Mouse (Mus musculus): Measurements from ENCODE around the gene Pnrc2. TPM values are rescaled to one million over a fixed set of nuclear protein-coding genes. Genes with fewer than 3 reads are reported as not detected.

Pnrc2 gene
- polyA plus RNA-seq, 2 experiments from 2014 or later: 216 to 230 TPM

GRCm38 (mm10) chr4:135891539-135891938, 17.9 kb upstream of the Pnrc2 start:
- no peak for ATAC-seq

- ATAC-seq: peak; percentile 89
Observed at GRCm38 (mm10) chr4:135889884-135890283, 16.2 kb upstream of the Pnrc2 start.

- no peak for ATAC-seq
Observed at GRCm38 (mm10) chr4:135889146-135889883, 15.7 kb upstream of the Pnrc2 start.

GRCm38 (mm10) chr4:135888448-135889057, 14.9 kb upstream of the Pnrc2 start:
- ATAC-seq: no peak

GRCm38 (mm10) chr4:135886184-135886583, 12.5 kb upstream of the Pnrc2 start:
- ATAC-seq: no peak

- no peak for ATAC-seq
Observed at GRCm38 (mm10) chr4:135885676-135886075, 12.0 kb upstream of the Pnrc2 start.

GRCm38 (mm10) chr4:135884531-135884930, 10.9 kb upstream of the Pnrc2 start:
- no peak for ATAC-seq

- ATAC-seq: no peak
Observed at GRCm38 (mm10) chr4:135883881-135884516, 10.3 kb upstream of the Pnrc2 start.

- ATAC-seq: no peak
Observed at GRCm38 (mm10) chr4:135883401-135883851, 9.8 kb upstream of the Pnrc2 start.

- ATAC-seq: no peak
Observed at GRCm38 (mm10) chr4:135882023-135882422, 8.4 kb upstream of the Pnrc2 start.

GRCm38 (mm10) chr4:135880576-135880975, 6.9 kb upstream of the Pnrc2 start:
- no peak for ATAC-seq

GRCm38 (mm10) chr4:135880018-135880417, 6.4 kb upstream of the Pnrc2 start:
- no peak for ATAC-seq

GRCm38 (mm10) chr4:135879021-135879420, 5.4 kb upstream of the Pnrc2 start:
- ATAC-seq: no peak

- no peak for ATAC-seq
Observed at GRCm38 (mm10) chr4:135877742-135878141, 4.1 kb upstream of the Pnrc2 start.

- ATAC-seq: peak; percentile 80
Observed at GRCm38 (mm10) chr4:135876583-135877020, 3.0 kb upstream of the Pnrc2 start.

- no peak for ATAC-seq
Observed at GRCm38 (mm10) chr4:135875991-135876582, 2.4 kb upstream of the Pnrc2 start.

- ATAC-seq: no peak
Observed at GRCm38 (mm10) chr4:135875546-135875945, 1.9 kb upstream of the Pnrc2 start.

- no peak for ATAC-seq
Observed at GRCm38 (mm10) chr4:135874564-135875535, 1.2 kb upstream of the Pnrc2 start.

GRCm38 (mm10) chr4:135872589-135873391, 860 bp downstream of the Pnrc2 start:
- no peak for ATAC-seq

GRCm38 (mm10) chr4:135872015-135872414, 1.6 kb downstream of the Pnrc2 start:
- ATAC-seq: no peak
